Mouse (Mus musculus): ENCODE data around the gene Lmod3.

Lmod3 gene

DNA sequence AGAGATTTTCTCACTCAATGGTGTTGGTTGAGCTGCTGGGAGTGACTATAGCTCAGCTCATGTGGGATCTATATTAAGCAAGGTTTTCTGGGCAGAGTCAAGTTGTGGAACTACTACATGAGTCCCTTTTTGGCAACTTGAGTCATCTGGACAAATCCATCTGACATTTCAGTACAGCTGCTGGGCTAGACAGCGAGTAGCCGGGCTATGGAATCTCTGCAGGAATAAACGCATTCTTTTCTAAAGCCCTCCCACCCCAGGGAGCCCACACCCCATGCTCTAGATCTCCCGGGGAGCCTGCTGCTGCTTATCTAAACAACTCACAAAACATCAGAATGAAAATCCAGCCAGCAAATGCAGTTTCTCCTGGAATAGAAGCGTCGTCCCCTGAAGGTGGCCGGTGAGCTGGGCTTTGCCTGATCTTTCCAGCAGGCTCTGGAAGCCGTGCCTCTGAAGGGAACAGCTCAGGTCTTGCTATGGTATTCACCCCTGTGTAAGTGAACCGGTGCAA, at the start of gene Lmod3:
TSS of gene Lmod3 (minus strand) at position 49 of the 511 bp plus-strand sequence.
- in situ Hi-C loops (cut with MboI; ENCODE audit: unreplicated experiment in 2 of 2), result loop anchor here (5.0 to 25.0 kb wide), 6 partner anchors 105 to 760 kb away; partner anchors contain the start of gene Eogt (in 2 of the 2)

DNA sequence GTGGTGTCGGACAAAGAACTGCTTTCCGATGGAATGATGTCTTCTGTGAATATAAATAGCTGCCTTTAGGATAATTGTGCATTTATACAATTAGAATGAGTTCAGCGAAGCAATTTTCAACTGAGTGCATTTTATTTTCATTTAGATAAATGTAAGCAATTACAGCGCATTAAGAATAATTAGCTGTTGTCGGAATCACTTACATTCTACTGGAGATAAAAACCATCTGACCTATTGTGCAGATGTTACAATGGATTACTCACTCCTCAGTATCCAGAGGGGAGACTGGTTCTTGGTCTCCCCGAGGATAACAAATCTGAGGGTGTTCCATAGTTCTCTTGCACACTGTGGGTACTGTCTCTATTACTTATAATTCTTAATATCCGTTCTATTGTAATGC, 49.7 kb upstream of the Lmod3 start:
- in situ Hi-C loops (cut with MboI; ENCODE audit: unreplicated experiment in 2 of 2), result no loop called here

DNA sequence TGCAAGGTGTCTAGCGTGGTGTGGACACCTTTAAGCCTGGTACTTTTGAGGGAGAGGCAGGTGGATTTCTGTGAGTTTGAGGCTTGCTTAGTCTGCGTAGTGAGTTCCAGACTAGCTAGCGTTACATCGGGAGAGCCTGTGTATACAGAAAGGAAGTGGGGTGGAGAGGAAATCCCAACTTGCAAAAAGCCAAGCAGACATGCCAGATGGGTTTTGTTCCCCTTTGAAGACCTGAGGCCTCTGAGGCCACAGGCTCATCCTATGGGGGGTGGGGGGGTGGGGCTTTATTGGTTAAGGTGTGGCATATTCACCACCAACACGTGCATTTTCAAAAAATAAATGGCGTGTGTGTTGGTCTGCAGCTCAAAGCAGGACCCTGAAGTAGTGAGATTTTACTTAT, 48.1 kb upstream of the Lmod3 start:
- in situ Hi-C loops (cut with MboI; ENCODE audit: unreplicated experiment in 2 of 2), result no loop called here

DNA sequence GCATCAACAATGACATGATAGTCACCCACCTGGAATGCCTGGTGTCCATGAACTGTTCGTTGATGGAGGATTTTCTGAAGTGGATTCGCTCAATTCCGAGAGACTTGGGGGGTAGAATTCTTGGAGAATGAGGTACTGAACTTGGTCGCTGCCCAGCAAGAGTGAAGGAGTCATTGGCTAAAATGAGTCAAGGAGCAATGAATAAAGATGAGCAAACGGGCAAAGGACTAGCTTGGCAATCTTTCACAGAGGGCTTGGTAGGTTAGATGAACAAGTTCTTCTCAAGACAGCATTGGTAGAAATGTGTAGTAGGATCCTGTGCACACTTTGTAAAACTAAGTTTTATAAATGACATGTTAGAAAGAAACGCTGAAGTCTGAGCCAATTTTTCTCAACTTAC, 47.6 kb upstream of the Lmod3 start:
- in situ Hi-C loops (cut with MboI; ENCODE audit: unreplicated experiment in 2 of 2), result no loop called here

DNA sequence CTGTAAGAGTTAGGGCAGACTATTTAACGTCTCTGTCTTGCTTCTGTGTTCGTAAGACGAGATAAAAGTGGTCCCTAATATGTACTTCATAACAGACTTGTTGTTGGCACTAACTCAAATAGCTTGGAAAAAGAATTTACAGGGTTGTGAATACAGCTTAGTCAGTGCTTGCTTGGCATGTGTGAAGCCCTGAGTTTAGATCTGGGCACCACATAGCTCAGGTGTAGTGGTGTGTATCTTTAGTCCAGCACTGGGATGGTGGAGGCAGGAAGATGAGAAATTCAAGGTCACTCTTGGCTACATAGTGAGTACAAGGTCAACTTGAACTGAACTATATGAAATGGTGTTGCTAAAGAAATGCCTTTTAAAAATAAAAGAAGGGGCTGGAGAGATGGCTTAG, 44.6 kb upstream of the Lmod3 start:
- in situ Hi-C loops (cut with MboI; ENCODE audit: unreplicated experiment in 2 of 2), result no loop called here

DNA sequence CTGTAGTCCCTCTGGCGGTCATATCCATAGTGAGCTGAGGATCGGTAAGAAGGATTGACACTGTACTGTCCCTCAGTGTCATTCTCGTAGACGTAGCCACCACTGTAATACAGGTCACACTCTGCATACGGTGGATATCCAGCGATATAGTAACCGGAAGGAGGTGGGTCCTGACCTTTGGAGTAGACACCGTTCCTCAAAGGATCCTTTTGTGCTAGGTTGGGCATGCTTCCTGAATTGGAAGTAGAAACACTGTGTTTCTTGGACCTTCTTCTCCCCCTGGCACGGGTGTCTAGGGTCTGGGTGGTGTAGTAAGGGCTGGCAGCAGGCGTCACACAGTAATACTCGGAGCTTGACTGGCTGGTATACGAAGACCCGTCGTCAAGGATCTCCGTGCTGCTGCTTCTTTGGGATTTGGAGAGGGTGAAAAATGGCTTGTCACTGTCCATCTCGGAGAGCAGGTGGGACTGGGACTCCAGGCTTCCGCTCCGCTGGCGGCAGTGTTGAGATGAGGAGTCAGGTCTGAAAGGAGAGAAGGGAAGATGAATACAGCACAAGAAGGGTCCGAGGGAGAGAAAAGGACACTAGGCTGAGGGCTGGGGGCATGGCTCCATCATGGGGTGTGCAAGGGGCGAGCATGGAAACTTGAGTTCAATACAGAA, 43.4 kb upstream of the Lmod3 start:
- in situ Hi-C loops (cut with MboI; ENCODE audit: unreplicated experiment in 2 of 2), result no loop called here

DNA sequence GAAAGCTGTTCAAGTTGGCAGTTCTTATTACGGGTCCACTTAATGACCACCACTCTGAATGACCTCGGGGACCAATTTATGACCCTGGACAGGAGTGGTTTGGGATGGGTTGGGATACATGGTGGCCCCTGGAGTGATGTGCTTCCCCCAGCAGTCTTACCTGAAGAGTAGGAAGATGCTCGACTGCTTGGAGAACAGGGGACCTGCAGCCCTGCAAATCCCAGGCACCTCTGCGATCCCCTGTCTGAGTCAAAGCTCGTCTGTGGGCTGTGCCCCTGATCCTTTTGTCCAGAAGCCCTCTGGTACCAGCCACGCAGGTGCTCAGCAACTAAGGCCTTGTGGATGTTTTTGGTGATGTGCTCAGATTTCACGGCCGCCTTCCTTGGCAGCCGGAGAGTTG, 42.9 kb upstream of the Lmod3 start:
- in situ Hi-C loops (cut with MboI; ENCODE audit: unreplicated experiment in 2 of 2), result no loop called here

DNA sequence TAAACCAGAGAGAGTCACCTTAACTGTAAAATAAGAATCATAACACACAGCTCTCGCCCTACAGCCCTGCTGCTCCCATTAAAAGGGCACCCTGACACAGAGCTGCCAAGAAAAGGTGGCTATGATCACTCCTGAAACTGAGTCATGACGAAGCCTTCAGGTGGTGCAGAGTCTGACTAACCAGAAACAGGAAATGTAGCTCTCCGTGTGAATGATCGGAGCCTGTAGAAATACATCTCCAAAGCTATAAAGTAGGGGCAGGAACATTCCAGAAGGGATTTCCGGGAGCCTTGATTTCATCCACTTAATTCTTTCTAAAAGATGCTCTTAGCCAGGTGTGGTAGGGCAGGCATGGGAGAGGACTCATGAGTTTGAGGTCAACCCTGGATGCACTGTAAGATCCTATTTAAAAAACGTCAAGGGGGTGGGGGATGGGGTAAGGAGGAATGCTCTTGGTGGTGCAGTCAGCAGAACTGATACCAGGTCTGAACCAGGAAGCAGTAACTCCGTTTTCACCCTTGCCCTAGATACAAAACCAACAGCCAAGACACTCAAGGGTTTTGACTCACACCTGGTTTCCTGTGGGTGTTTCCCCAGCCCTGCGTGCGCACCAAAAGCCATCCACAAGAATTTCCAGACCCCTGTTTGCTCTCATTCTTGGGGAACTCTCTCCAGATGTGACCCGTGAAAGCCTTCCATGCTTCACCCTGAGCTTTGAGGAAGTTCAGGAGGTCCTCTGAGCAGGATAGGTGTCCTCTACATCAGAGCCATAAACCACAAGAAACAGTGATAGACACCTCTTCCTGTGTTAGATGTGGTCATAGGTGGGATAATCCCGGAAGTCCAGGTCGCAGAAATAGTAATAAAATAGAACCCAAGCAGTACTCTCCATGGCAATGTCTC, 41.4 kb upstream of the Lmod3 start:
- in situ Hi-C loops (cut with MboI; ENCODE audit: unreplicated experiment in 2 of 2), result no loop called here

DNA sequence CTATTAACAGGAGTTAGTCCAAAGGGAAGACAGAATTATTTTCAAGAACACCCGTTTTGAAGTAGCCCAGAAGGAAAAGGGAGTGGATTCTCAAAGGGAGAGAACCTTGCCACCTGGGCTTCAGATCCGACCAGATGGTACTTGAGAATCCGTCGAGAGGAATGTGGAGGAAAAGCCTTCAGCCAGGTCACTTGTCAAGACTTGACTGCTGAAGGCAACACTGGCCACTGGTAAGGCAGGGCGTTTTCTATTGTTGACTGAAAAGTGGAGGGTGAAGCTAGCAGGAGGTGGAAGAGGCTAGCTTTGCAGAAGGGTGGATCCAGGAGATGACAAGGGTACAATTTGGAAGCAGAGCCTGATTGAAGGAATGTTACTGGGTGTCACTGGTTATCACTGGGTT, 40.3 kb upstream of the Lmod3 start:
- in situ Hi-C loops (cut with MboI; ENCODE audit: unreplicated experiment in 2 of 2), result no loop called here

DNA sequence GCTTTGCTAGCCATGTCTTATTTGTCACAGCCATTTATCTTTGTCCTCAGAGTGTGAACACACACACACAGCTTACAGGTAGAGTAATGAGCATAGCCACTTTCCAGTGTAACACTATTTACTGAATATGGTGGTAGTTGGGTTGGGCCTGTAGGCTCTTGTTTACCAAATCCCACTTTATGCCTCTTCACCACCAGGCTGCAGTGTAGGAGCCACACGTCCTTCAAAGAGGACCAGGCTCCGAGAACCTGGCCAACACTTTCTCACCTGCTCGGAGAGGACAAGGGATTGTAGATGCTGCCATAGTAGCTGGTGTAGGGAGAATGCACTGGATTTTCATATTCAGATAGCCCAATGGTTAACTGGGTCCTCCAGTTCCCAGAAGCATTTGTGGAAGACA, 39.5 kb upstream of the Lmod3 start:
- in situ Hi-C loops (cut with MboI; ENCODE audit: unreplicated experiment in 2 of 2), result no loop called here

DNA sequence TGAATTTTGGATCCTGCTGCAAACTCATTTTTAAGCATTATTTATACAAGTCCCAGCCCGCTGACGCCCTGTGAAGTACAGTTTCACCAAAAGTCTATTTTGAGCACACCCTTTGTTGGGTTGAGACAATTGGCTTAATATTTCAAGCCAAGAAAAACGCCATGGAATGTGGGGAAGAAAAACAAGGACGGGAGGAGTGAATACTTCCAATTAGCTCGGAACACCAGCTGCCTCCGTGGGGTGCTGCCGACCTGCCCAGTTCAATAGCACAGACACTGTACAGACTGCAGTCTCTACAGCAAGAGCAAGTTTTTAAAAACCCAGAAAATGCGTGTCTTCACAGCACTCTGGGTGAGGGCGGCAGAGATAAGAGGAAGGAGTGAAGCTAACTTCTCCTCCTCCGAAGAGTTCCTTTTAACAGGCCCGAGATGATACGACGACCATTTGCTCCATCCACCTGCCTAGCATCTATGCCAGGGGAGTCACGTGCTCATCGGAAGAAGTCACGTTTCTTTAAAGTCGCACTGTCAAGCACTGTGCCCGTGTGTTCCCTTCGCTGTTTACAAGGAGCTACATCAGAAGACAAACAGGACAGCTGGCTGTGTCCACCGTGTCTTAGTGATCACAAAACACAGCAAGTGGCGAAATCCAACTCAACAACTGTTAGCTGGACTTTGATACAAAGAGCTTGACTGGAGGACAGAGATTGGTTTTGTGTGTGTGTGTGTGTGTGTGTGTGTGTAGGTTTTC, 38.8 kb upstream of the Lmod3 start:
- in situ Hi-C loops (cut with MboI; ENCODE audit: unreplicated experiment in 2 of 2), result no loop called here

DNA sequence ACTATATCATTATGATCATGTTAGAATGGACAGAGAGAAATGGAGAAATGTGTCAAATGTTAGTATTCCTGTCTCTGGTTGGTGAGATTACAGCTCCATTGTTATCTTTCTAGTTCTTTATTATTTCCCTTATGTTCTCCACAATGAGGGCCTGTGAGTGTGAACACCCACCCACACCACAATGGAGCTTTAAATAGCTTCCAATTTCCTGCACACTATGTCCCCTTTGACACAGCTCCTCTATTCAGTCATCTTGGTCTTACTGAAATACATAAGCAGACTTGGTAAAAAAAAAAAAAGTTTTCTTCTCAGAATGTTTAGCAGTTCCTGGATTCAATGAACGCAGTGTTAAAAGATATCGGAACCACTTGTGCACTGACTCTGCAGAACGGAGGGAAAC, 38.1 kb upstream of the Lmod3 start:
- in situ Hi-C loops (cut with MboI; ENCODE audit: unreplicated experiment in 2 of 2), result no loop called here

DNA sequence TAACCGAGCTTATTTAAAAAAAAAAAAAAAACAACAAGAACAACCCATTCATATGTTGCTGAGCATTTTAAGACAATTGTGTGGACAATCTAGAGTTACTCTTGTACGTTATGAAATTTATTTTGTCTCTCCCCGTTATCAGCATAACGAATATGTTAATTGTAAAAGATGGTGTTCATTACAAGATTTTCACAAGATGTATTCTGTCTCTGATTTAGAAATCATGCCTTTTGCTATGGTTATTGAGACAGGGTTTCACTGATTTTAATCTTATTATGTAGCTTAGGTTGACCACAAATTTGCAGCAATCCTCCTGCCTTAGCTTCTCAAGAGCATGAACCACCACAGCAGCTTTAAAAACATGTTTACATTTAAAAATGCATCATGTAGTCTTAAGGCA, 37.3 kb upstream of the Lmod3 start:
- in situ Hi-C loops (cut with MboI; ENCODE audit: unreplicated experiment in 2 of 2), result no loop called here

DNA sequence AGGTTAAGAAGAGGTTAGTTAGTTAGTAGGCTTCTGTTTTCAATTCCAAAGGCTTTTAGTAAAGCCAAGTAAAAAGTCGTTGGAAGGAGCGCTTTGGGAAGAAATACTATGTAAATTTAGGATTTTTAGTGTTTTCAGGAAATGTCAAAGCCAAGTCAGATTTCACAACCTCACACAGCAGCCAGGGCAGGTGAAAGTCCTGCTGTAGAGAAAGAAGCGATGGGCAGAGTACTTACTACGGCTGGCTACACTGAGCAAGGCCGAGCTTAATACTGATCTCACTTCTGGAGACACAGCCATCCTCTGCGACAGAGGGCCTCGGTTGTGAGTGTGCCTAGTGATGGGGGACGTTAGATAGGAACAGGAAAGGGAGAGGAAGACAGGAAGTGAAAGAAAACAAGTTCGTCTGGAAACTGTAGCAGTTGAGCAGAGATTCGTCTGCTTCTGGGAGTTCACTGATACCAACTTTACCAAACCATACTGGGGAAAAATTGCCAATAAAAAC, 36.8 kb upstream of the Lmod3 start:
- in situ Hi-C loops (cut with MboI; ENCODE audit: unreplicated experiment in 2 of 2), result no loop called here

DNA sequence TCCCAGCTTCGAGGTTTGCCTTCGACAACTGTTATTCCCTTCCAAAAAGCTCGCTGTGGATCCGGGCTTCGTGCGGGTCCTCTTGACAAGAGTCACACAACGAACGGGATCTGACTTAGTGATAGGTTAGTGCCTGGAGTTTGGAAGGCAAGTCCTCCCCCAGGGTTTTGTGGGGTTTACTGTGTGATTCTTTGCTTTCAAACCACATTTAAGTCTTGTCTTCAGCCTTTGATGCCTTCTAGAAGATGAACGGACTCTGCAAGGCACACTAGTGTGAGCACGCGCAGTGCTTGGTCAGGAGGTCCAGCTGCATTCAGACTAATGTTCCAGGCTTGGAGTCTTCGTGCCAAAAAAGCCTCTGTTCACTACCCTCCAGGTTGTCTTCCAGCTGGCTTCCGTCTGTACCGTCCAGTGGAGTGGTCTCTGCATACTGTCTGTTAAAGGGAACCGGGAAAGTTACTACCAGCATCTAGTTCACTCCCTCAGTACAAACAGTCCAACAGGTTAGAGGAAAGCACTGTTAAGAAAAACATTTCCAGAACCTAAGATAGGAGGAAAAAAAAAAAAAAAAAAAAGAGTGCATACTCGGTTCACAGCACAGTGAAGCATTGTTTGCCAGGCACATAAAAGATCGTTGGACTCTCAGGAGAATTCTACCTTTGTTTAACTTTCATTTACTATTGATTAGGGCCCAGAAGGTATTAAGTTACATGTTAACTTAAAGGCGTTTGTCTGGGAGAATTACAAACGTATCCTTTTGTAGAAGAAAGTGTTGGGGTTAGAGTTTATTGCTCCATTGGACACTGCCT, 35.7 kb upstream of the Lmod3 start:
- in situ Hi-C loops (cut with MboI; ENCODE audit: unreplicated experiment in 2 of 2), result no loop called here

DNA sequence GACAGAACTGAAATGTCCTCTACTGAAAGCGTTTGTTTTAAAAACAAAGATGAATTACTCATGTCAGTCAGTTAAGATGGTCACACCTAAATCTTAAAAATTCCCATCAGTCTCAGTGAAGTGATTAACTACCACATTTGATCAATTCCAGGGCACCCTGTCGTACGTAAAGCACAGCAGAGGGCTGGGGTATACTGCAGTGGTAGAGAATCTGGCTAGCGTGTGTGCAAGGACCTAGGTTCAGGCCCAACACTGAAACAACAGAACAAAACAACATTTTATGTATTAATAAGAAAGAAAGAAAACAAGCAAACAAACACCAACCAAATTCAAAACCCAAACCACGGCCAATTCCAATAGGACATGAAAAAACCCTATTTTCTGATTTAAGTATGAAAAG, 33.8 kb upstream of the Lmod3 start:
- in situ Hi-C loops (cut with MboI; ENCODE audit: unreplicated experiment in 2 of 2), result no loop called here

DNA sequence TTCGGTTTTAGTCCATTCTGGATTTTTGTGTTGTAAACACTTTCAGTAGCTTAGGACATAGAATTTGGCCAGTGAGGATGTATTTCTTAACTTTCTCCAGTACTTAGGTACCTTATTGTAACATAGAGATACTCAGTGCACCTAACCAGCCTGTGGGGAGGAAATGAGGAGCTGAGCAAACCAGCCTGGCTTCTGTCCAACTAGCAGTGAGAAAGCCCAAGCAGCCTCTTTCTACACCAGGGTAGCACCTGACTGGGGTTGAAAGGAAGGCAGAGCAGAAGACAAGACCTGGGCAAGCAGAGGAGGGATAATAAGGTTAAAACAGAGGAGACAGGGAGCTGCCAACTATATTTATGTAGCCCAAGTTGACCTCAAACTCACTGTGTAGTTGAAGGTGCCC, 31.1 kb upstream of the Lmod3 start:
- in situ Hi-C loops (cut with MboI; ENCODE audit: unreplicated experiment in 2 of 2), result no loop called here

DNA sequence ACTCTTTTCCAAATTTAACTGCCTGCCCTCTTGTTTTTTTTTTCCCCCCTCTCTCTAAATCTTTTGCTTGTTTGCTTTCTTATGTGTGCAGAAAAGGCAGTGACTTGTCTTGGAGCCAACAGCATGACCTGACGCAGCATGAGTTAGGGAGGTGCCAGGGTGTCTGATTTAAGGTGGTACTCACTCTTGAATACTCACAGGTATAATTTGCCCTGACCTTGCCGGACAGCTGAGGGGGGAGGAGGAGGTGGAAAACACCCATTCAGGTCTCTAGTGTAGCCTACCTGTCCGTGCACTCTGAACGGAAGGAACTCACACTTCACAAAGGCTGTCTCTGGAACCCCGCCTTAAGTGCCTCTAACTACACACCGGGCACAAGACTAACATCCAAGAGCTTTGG, 26.3 kb upstream of the Lmod3 start:
- in situ Hi-C loops (cut with MboI; ENCODE audit: unreplicated experiment in 2 of 2), result loop anchor here in 1 of 2 experiments (5.0 kb wide), 1 partner anchor 243 kb away; no protein-coding TSS in a partner anchor

DNA sequence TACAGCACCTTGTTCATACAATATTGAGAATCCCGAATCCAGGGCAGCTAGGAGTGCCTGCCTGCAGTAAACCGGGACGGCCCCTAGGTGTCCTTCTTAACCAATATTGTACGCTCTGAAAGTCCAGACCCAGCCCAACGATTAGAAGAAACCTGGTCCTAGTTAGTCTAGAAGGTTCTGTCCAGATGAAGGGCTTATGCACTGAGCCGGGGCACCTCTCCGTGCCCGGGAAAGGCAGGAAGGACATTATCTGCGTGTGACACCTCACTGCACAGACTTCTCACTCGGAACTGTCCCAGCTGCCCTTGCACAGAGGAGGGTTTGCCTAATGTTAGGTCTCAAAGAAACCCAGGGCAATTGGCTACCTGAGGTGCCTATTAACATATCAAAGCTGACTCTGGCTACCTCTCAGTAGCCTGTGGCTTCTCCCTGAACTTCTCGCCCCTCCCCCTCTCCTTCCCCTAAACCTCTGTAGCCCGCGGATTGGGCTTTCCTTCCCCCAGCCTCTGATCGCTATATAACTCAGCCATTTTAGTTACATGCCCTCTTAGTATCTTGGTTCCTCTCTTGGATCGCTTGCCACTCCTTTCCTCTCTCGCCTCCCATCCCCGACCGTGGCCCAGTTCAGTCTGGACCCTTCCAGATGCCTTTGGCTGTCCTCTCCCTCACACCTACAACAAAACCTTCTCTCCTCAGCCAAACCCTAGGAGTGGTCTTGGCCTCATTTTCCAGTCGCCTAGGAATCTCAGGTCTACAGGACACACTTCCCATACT, 25.6 kb upstream of the Lmod3 start:
- in situ Hi-C loops (cut with MboI; ENCODE audit: unreplicated experiment in 2 of 2), result loop anchor here in 1 of 2 experiments (5.0 kb wide), 1 partner anchor 244 kb away; no protein-coding TSS in a partner anchor

Measured in v-Abl transformed pro-B cells (cell line).